Mouse (Mus musculus) neutrophil, adult 5-6 weeks (primary cell): ENCODE data around the gene Atp1b2. TPM values are rescaled to one million over a fixed set of nuclear protein-coding genes. Genes with fewer than 3 reads are reported as not detected.
"Not testable (repeated sequence)": the region's sequence is repeated elsewhere in the genome, so short reads cannot be mapped to it uniquely, and the experiment has no call there.

Source experiments
- ATAC-seq: fragments of 151-379, 151-347 bp; 2 replicates; pipeline ENCODE4 v1.8.0; 2017; ENCODE audit warnings: mild to moderate bottlenecking, moderate TSS enrichment; ENCODE audit not compliant: insufficient number of reproducible peaks, poor library complexity, low FRiP score, severe bottlenecking; ENCODE audit errors: extremely low read depth
- total RNA-seq: library from RNA; stranded (forward); fragments of 200-1000 nt; gene quantifications from 2 replicates; pipeline ENCODE4 v1.2.3, GENCODE M21; 2017

Atp1b2 gene
- not detected in 2 replicates for total RNA-seq

DNA sequence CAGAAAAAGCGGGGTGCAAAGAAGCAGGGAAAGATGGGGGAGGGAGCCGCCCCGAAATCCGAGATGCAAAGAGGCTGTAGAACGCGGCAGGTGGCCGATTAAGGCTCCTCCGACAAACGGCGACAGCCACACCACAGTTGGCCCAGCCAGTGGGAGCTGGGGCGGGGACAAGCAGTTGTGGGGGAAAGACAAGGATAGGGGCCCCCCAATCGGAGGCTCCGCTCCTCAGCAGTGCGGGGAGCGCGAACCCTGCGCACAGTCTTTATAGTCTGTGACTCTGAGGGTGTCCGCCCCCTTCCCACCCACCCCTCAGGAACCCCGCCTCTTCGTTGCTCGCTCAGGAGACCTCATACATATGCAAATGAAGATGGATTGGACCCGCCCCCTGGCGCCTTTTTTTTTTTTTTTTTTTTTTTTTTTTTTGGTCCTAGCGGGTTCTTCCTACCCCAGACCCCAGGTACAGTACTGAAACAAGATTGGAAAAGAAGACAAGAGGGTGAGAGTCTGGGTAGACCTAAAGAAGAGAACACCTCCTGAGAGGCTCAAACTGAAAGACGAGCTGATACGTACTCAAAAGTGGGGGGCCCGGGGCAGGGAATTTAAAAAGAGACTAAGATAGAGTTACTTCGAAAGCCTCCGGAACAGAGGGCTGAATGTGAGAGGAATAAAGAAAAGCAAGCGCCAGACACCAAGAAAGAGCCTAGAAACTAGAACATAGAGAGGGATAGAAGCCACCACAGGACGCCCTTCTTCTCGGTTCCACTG is at the start of gene Atp1b2:
TSS of gene Atp1b2 (minus strand) at position 217 of the 765 bp plus-strand sequence.
- peak; percentile 30; the same call in 1 of the 2 replicates for ATAC-seq

- no peak for ATAC-seq
Observed at GRCm38 (mm10) chr11:69654760-69655159, 49.0 kb upstream of the Atp1b2 start.

- ATAC-seq: no peak
Observed at GRCm38 (mm10) chr11:69653399-69653798, 47.7 kb upstream of the Atp1b2 start.

- ATAC-seq: no peak
Observed at GRCm38 (mm10) chr11:69645860-69646259, 40.1 kb upstream of the Atp1b2 start.

- no peak for ATAC-seq
Observed at GRCm38 (mm10) chr11:69635471-69635870, 29.7 kb upstream of the Atp1b2 start.

GRCm38 (mm10) chr11:69633128-69633866 is 27.6 kb upstream of the Atp1b2 start:
- ATAC-seq: no peak

GRCm38 (mm10) chr11:69632284-69633089 is 26.7 kb upstream of the Atp1b2 start, which contains the start of gene Fxr2:
TSS of gene Fxr2 (plus strand) at chr11:69632990.
- peak; percentile 92 for ATAC-seq

DNA sequence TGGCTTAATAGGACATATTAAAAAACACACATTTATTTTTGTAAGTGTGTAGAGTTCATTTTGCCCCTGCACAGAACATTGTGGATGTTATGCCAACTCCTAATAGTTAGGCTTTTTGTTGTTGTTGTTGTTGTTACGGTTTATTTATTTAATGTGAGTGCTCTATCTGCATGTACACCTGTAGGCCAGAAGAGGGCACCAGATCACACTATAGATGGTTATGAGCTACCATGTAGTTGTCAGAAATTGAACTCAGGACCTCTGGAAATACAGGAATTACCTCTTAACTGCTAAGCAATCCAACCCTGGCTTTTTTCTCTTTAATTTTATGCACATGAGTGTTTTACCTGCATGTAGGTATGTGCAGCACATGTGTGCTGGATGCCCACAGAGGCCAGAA is 24.1 kb upstream of the Atp1b2 start:
- no peak for ATAC-seq

- ATAC-seq: peak; percentile 62; the same call in 1 of the 2 replicates
Observed at GRCm38 (mm10) chr11:69628286-69628685, 22.5 kb upstream of the Atp1b2 start.

DNA sequence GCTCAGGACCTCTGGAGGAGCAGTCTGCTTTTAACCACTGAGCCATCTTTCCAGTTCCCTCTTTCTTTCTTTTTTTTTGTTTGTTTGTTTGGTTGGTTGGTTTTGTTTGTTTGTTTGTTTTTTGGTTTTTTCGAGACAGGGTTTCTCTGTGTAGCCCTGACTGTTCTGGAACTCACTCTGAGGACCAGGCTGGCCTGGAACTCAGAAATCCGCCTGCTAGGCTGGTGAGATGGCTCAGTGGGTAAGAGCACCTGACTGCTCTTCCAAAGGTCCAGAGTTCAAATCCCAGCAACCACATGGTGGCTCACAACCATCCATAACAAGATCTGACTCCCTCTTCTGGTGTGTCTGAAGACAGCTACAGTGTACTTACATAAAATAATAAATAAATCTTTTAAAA is 18.6 kb upstream of the Atp1b2 start:
- ATAC-seq: not testable (repeated sequence)

- ATAC-seq: no peak
Observed at GRCm38 (mm10) chr11:69623006-69623405, 17.3 kb upstream of the Atp1b2 start.

DNA sequence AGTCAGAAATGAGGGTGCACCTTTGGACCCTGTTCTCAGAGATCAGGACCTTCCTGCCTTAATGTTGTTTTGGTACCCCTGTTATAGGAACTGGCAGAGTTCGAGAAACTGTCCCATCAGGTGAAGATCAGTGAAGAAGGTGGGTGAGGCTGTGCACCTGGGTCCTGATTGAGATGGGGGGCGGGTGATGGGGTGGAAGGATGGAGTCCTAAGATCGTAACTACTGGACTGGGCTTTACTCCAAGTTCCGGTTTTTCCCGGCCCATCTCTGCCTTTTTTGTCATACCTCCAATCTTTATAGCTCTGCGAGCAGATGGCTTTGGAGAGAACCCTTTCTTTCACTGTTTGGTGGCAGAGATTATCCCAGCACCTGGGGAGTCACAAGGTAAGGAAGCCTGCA is 16.7 kb upstream of the Atp1b2 start:
- ATAC-seq: no peak

DNA sequence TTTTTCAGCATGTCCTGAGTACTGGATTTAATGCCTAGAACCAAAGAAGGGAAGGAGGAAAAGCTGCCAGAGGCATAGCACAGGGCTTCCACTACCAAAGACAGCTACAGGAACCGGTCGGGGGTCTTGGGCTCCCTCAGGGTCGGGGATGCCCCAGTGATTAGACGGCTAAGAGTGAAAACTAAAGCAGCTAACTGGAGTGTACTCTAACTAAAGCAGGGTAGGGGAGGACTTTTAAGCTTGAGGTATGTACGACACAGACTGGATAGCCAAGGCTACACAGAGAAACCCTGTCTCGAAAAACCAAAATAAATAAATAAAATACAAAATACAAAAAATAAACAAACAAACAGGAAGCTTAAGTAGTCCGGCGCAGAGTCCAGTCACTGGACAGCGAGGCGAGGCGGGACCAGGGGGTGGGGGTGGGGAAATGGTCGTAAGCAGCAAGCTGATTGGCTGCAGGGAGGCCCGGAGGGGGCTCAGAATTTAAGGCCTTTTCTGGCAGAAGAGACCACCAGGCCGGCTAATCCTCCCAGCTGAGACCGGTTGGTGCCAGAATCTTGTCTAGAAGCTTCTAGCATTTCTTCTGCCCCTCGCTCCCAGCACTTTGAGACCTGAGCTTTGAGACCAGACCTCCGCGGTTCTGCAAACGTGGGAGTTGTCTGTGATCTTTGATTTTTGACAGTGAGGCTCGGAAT is 16.0 kb upstream of the Atp1b2 start, which contains the start of gene Sat2:
TSS of gene Sat2 (plus strand) at position 454 of the 698 bp plus-strand sequence.
- no peak for ATAC-seq

- no peak for ATAC-seq
Observed at GRCm38 (mm10) chr11:69620394-69621081, 14.8 kb upstream of the Atp1b2 start.

DNA sequence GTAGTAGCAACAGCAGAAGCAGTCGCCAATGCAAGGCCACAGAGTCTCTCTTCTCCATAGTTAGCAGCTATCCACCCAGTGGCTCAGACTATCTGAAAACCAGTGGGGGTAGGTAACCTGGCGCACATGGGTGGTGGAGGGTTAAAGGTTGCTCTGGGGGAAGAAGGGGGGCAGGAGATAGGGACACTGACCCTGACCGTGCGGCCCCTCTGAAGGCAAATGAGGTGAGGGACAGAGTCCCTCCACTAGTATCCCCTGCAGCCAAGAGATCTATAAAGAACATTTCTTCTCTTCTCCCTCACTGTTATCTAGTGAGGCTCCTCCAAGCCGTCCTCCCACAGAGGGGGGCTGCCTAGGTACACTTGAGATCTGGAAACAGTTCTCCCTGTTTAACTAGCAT is 12.1 kb upstream of the Atp1b2 start, which contains the start of gene Shbg:
TSS of gene Shbg (minus strand) at position 101 of the 400 bp plus-strand sequence.
- no peak for ATAC-seq

DNA sequence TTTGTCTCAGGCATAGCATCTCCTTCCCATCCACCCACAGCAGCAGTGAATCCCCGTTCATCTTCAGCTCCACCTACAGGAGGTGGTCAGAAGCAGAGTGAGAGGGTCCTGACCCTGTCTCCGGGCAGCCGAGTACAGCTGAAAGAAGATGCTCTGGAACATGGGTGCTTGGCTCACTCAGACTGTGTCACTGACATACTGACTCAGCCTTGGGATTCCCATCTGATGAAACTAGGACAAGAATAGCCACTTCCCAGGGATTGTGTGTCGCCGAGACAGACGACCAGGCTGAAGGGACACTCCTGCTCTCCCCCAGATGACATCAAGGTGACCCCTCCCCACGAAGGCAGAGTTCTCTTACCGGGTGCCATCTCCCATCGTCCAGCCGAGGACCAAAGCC is 11.0 kb upstream of the Atp1b2 start:
- no peak for ATAC-seq

- not testable (repeated sequence) for ATAC-seq
Observed at GRCm38 (mm10) chr11:69614257-69614588, 8.5 kb upstream of the Atp1b2 start.

GRCm38 (mm10) chr11:69613553-69614256 is 8.0 kb upstream of the Atp1b2 start:
- ATAC-seq: no peak
